Mouse (Mus musculus) CH12.LX (cell line): Measurements from ENCODE around the gene Usp19. TPM values are rescaled to one million over a fixed set of nuclear protein-coding genes. Genes with fewer than 3 reads are reported as not detected.

ENCODE experiments used
- DNase-seq: peaks from one replicate; pipeline ENCODE4 v3.0.0-alpha.2; 2013; ENCODE audit errors: extremely low read depth
- H3K27ac ChIP-seq: 2 replicates; pipeline ENCODE4 v1.5.1; 2012; ENCODE audit warnings: low read depth, mild to moderate bottlenecking, control low read depth, moderate library complexity; ENCODE audit not compliant: insufficient read depth
- H3K27me3 ChIP-seq: replicated peaks from 2 replicates; pipeline ENCODE3; 2012; ENCODE audit warnings: inconsistent platforms
- H3K36me3 ChIP-seq, 2 experiments: replicated peaks in 1 of 2; 2 replicates each; pipeline versions ENCODE3 to v1.6.1; 2012; ENCODE audit warnings: inconsistent platforms in 1 of 2, low read length in 1 of 2, mild to moderate bottlenecking in 1 of 2, mixed read lengths in 1 of 2, moderate library complexity in 1 of 2; ENCODE audit not compliant: control insufficient read depth in 1 of 2, insufficient read depth in 1 of 2
- H3K4me1 ChIP-seq, 2 experiments: 2 replicates each; pipeline ENCODE4 v1.6.1; 2012; ENCODE audit warnings: inconsistent platforms in 1 of 2, moderate library complexity in 1 of 2; ENCODE audit not compliant: insufficient read depth in 2 of 2, control insufficient read depth in 1 of 2
- H3K4me2 ChIP-seq: 2 replicates; pipeline ENCODE4 v1.6.1; 2012; ENCODE audit warnings: low read depth, mild to moderate bottlenecking, control low read depth; ENCODE audit not compliant: poor library complexity, insufficient read depth, severe bottlenecking
- H3K4me3 ChIP-seq, 3 experiments: fragments of 150-350 bp in 1 of 3; sonication (generic) in 1 of 3; replicated peaks in 1 of 3; 2 replicates each; pipeline versions ENCODE3 to v1.5.1; 2011 to 2012; ENCODE audit warnings: low read depth in 2 of 3, low read length in 2 of 3, mild to moderate bottlenecking in 2 of 3, moderate library complexity in 2 of 3, control low read depth in 1 of 3, improper control_type of control experiment in 1 of 3, inconsistent platforms in 1 of 3, mixed read lengths in 1 of 3; ENCODE audit not compliant: poor library complexity in 1 of 3
- H3K79me2 ChIP-seq: replicated peaks from 2 replicates; pipeline ENCODE4 v1.6.1; 2012; ENCODE audit warnings: mild to moderate bottlenecking, moderate library complexity; ENCODE audit not compliant: control insufficient read depth, poor library complexity, insufficient read depth, severe bottlenecking; ENCODE audit errors: extremely low read depth
- H3K9ac ChIP-seq: 2 replicates; pipeline ENCODE4 v1.6.1; 2012; ENCODE audit warnings: low read depth, mild to moderate bottlenecking, control low read depth, moderate library complexity; ENCODE audit not compliant: insufficient read depth
- H3K9me3 ChIP-seq: replicated peaks from 2 replicates; pipeline ENCODE3; 2012; ENCODE audit warnings: low read length, inconsistent platforms, mixed read lengths
- CHD2 ChIP-seq: IDR thresholded peaks from 2 replicates; pipeline ENCODE4 v1.6.1; 2011; ENCODE audit warnings: low read length, improper control_type of control experiment
- ELF1 ChIP-seq: IDR thresholded peaks from 2 replicates; pipeline ENCODE4 v1.6.1; 2014; ENCODE audit warnings: low read depth, mild to moderate bottlenecking, inconsistent platforms, low read length, improper control_type of control experiment
- GABPA ChIP-seq: IDR thresholded peaks from 2 replicates; pipeline ENCODE4 v1.6.1; 2012; ENCODE audit warnings: low read depth, low read length, improper control_type of control experiment, inconsistent platforms; ENCODE audit not compliant: insufficient replicate concordance
- HCFC1 ChIP-seq: IDR thresholded peaks from 2 replicates; pipeline ENCODE4 v1.6.1; 2012; ENCODE audit warnings: low read depth, mild to moderate bottlenecking, inconsistent platforms, low read length, improper control_type of control experiment
- JUN ChIP-seq: IDR thresholded peaks from 2 replicates; pipeline ENCODE4 v1.6.1; 2011; ENCODE audit warnings: low read depth, mild to moderate bottlenecking, low read length, improper control_type of control experiment, moderate library complexity; ENCODE audit not compliant: insufficient read depth
- JUND ChIP-seq: conservative IDR thresholded peaks from 2 replicates; pipeline ENCODE4 v1.6.1; 2011; ENCODE audit warnings: low read depth, low read length, improper control_type of control experiment
- KAT2A ChIP-seq: IDR thresholded peaks from 2 replicates; pipeline ENCODE4 v1.6.1; 2012; ENCODE audit warnings: low read length, improper control_type of control experiment, inconsistent platforms; ENCODE audit not compliant: insufficient replicate concordance
- MAX ChIP-seq: IDR thresholded peaks from 2 replicates; pipeline ENCODE4 v1.6.1; 2011; ENCODE audit warnings: low read length, improper control_type of control experiment
- NELFE ChIP-seq: IDR thresholded peaks from 2 replicates; pipeline ENCODE4 v1.6.1; 2011; ENCODE audit warnings: low read depth, low read length, improper control_type of control experiment
- NRF1 ChIP-seq: IDR thresholded peaks from 2 replicates; pipeline ENCODE4 v1.6.1; 2014; ENCODE audit warnings: low read depth, mild to moderate bottlenecking, inconsistent platforms, low read length, improper control_type of control experiment, moderate library complexity
- PAX5 ChIP-seq: IDR thresholded peaks from 2 replicates; pipeline ENCODE4 v1.6.1; 2012; ENCODE audit warnings: low read length, inconsistent platforms, mixed read lengths
- POLR2A ChIP-seq: IDR thresholded peaks from 2 replicates; pipeline ENCODE4 v1.6.1; 2011; ENCODE audit warnings: low read depth, mild to moderate bottlenecking, improper control_type of control experiment, low read length
- RAD21 ChIP-seq: IDR thresholded peaks from 2 replicates; pipeline ENCODE4 v1.6.1; 2011; ENCODE audit warnings: low read depth, mild to moderate bottlenecking, low read length, improper control_type of control experiment, moderate library complexity
- RCOR1 ChIP-seq: conservative IDR thresholded peaks from 2 replicates; pipeline ENCODE4 v1.6.1; 2012; ENCODE audit warnings: low read depth, mild to moderate bottlenecking, inconsistent platforms, low read length, improper control_type of control experiment
- TBP ChIP-seq: conservative IDR thresholded peaks from 2 replicates; pipeline ENCODE4 v1.6.1; 2011; ENCODE audit warnings: low read depth, low read length, improper control_type of control experiment
- TCF12 ChIP-seq: IDR thresholded peaks from 2 replicates; pipeline ENCODE4 v1.6.1; 2014; ENCODE audit warnings: low read depth, mild to moderate bottlenecking, inconsistent platforms, low read length, improper control_type of control experiment
- USF2 ChIP-seq: conservative IDR thresholded peaks from 2 replicates; pipeline ENCODE4 v1.6.1; 2011; ENCODE audit warnings: low read depth, low read length, improper control_type of control experiment
- ZC3H11A ChIP-seq: IDR thresholded peaks from 2 replicates; pipeline ENCODE4 v1.6.1; 2012; ENCODE audit warnings: low read depth, mild to moderate bottlenecking, inconsistent platforms, low read length, improper control_type of control experiment
- ZKSCAN1 ChIP-seq: IDR thresholded peaks from 2 replicates; pipeline ENCODE4 v1.6.1; 2012; ENCODE audit warnings: low read depth, inconsistent platforms, low read length, improper control_type of control experiment, borderline replicate concordance
- ZMIZ1 ChIP-seq: IDR thresholded peaks from 2 replicates; pipeline ENCODE4 v1.6.1; 2012; ENCODE audit warnings: low read depth, mild to moderate bottlenecking, inconsistent platforms, low read length, improper control_type of control experiment
- dilution Hi-C: fragments of 300-500 bp; cut with MboI; formaldehyde crosslinking; loops from 2 replicates; pipeline ENCODE4 v1.14.3; 2020; ENCODE audit warnings: low sequenced_read_pairs; ENCODE audit not compliant: extremely low pct_unique_long_range_greater_than_20kb, extremely low pct_ligation_motif_present
- in situ Hi-C: fragments of 300-500 bp; cut with MboI; formaldehyde crosslinking; loops from 3 replicates; pipeline ENCODE4 v1.14.3; 2019; ENCODE audit warnings: low sequenced_read_pairs, low pct_ligation_motif_present, low pct_unique_long_range_greater_than_20kb, mixed read lengths
- polyA plus RNA-seq: library from polyadenylated mRNA; unstranded; fragments of >175 nt; gene quantifications from 2 replicates; pipeline ENCODE4 v1.2.1, GENCODE M21; 2012; ENCODE audit warnings: low read depth; ENCODE audit not compliant: insufficient read length
- total RNA-seq, 2 experiments: library from RNA; depleted of rRNA; stranded (reverse); fragments of 300-350 nt in 1 of 2; fragments of >200 nt in 1 of 2; gene quantifications; 2 replicates each; pipeline ENCODE4 v1.2.3; 2012 to 2014

The Usp19 gene
- total and polyA plus RNA-seq, 3 experiments: 36.5 to 106 (median 69.9) TPM

DNA sequence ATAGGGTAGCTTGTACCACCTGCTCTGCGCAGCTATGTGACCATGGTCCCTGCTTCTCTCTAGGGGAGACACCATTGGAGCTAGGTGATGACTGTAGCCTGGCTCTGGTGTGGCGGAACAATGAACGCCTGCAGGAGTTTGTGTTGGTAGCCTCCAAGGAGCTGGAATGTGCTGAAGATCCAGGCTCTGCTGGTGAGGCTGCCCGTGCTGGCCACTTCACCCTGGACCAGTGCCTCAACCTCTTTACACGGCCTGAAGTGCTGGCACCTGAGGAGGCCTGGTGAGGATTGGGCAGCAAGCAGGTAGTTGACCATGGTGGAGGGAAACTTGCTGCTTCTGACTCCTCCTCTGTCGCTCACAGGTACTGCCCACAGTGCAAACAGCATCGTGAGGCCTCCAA lies 8.8 kb downstream of the Usp19 start:
- TF ChIP-seq ELF1: no peak
- no peak for TF ChIP-seq TBP
- TF ChIP-seq GABPA: no peak
- no peak for TF ChIP-seq TCF12
- no peak for TF ChIP-seq PAX5
- no peak for TF ChIP-seq USF2
- no peak for TF ChIP-seq POLR2A
- TF ChIP-seq JUN: no peak
- TF ChIP-seq RCOR1: no peak
- no peak for TF ChIP-seq ZC3H11A
- no peak for TF ChIP-seq MAX
- no peak for TF ChIP-seq ZMIZ1
- no peak for TF ChIP-seq CHD2
- TF ChIP-seq NRF1: no peak
- no peak for TF ChIP-seq NELFE
- no peak for TF ChIP-seq ZKSCAN1
- TF ChIP-seq RAD21: no peak
- TF ChIP-seq JUND: no peak
- no peak for TF ChIP-seq HCFC1
- no peaks in the 10 kb centered on the region for H3K79me2 ChIP-seq
- peaks cover 74 to 93% of the 10 kb centered on the region in 2 experiments for H3K36me3 ChIP-seq
- H3K27me3 ChIP-seq: no peaks in the 10 kb centered on the region
- in situ Hi-C loops (no loop called here), dilution Hi-C loops (no loop called here)
- no peak overlapping the region for H3K27ac ChIP-seq
- H3K4me1 ChIP-seq: no peaks in the 10 kb centered on the region
- H3K4me3 ChIP-seq: no peak overlapping the region
- no peak overlapping the region for H3K4me2 ChIP-seq
- H3K9ac ChIP-seq: no peak overlapping the region
- DNase-seq: no peak
- no peaks in the 10 kb centered on the region for H3K9me3 ChIP-seq

DNA sequence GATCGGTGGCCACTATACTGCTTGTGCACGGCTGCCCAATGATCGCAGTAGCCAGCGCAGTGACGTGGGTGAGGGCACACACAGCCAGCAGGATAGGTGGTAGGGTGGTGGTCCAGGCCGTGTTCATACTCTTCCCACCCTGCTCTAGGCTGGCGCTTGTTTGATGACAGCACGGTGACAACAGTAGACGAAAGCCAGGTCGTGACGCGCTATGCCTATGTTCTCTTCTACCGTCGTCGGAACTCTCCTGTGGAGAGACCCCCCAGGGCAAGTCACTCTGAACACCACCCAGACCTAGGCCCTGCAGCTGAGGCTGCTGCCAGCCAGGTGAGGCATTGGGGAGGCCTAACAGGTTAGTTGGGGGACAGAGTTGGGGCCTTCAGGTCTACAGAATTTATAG lies 9.5 kb downstream of the Usp19 start:
- H3K27me3 ChIP-seq: no peaks in the 10 kb centered on the region
- peaks cover 67 to 92% of the 10 kb centered on the region in 2 experiments for H3K36me3 ChIP-seq
- no peak for DNase-seq
- dilution Hi-C loops: no loop called here
- no peaks in the 10 kb centered on the region for H3K79me2 ChIP-seq
- no peak overlapping the region for H3K4me2 ChIP-seq
- no peak for TF ChIP-seq KAT2A
- TF ChIP-seq, all 38 proteins: peak for 0
- Histone ChIP-seq H3K4me3 (no peak overlapping the region), H3K9me3 (no peaks in the 10 kb centered on the region), H3K27ac (no peak overlapping the region), H3K9ac (no peak overlapping the region), H3K4me1 (no peaks in the 10 kb centered on the region)
- in situ Hi-C loops: no loop called here
